Mouse (Mus musculus): ENCODE data around the gene Astl. TPM values are rescaled to one million over a fixed set of nuclear protein-coding genes. Genes with fewer than 3 reads are reported as not detected.

The Astl gene
- total and polyA plus RNA-seq, 3 experiments, result not detected

DNA sequence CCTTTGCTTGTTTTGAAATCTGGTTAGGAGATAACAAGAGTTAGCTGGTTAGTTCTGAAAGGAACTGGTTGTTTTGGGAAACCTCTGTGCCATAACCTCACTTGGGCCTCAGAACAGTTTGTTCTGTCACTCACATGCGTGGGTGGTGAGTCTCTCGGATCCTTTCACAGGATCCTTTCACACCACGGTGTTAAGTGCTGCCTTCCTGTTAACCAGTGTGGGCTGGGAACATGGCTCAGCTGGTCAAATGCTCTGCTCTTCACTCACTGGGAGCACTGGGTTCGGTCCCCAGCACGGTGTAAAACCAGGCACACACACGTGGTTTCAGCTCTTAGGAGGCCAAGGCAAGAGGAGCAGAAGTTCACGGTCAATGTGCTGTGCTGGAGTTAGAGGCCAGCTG lies 14.0 kb upstream of the Astl start:
- Histone ChIP-seq H3K9me3 (replicated peaks; ENCODE audit: insufficient read depth, low read length) (no peaks in the 10 kb centered on the region), H3K9ac (ENCODE audit: control insufficient read depth, low read depth, low read length, poor library complexity, severe bottlenecking) (no peak overlapping the region), H3K27ac (ENCODE audit: control insufficient read depth, low read depth, low read length) (no peak overlapping the region), H3K4me1 (ENCODE audit: control insufficient read depth in 1 of 2, insufficient read depth in 2 of 2, low read length in 2 of 2) (peaks cover 5 to 18% of the 10 kb centered on the region in 2 experiments; a peak in 3 of 4 replicates), H3K79me2 (ENCODE audit: control insufficient read depth, insufficient read depth, low read length, poor library complexity) (no peaks in the 10 kb centered on the region), H3K27me3 (ENCODE audit: control insufficient read depth in 1 of 2, insufficient read depth in 2 of 2, low read length in 2 of 2) (no peaks in the 10 kb centered on the region), H3K36me3 (ENCODE audit: control insufficient read depth in 1 of 2, insufficient read depth in 2 of 2, low read length in 2 of 2) (no peaks in the 10 kb centered on the region), H3K4me3 (ENCODE audit: control insufficient read depth in 1 of 2, insufficient read depth in 1 of 2, low read depth in 2 of 2, low read length in 2 of 2) (no peak overlapping the region)
- DNase-seq (ENCODE audit: low read depth, low spot score), result no peak
- TF ChIP-seq MYC (IDR thresholded peaks at IDR 0.05; ENCODE audit: low read depth, low read length) (no peak), POLR2AphosphoS5 (IDR thresholded peaks at IDR 0.05; ENCODE audit: borderline replicate concordance, low read depth, low read length) (no peak), CHD2 (IDR thresholded peaks at IDR 0.05; ENCODE audit: low read length) (no peak), MAX (IDR thresholded peaks at IDR 0.05; ENCODE audit: low read length) (no peak), HCFC1 (IDR thresholded peaks at IDR 0.05; ENCODE audit: low read depth, low read length) (no peak), RCOR1 (IDR thresholded peaks at IDR 0.05; ENCODE audit: low read depth, low read length) (no peak), SIN3A (IDR thresholded peaks at IDR 0.05; ENCODE audit: low read length) (no peak), E2F4 (IDR thresholded peaks at IDR 0.05; ENCODE audit: borderline replicate concordance, low read depth, low read length) (no peak), TCF12 (IDR thresholded peaks at IDR 0.05; ENCODE audit: low read depth, low read length) (no peak), ZKSCAN1 (IDR thresholded peaks at IDR 0.05; ENCODE audit: low read depth, low read length) (no peak), JUND (IDR thresholded peaks at IDR 0.05; ENCODE audit: low read depth, low read length) (no peak), ZMIZ1 (IDR thresholded peaks at IDR 0.05; ENCODE audit: low read depth, low read length) (no peak), CHD1 (IDR thresholded peaks at IDR 0.05; ENCODE audit: low read depth, low read length) (no peak)

DNA sequence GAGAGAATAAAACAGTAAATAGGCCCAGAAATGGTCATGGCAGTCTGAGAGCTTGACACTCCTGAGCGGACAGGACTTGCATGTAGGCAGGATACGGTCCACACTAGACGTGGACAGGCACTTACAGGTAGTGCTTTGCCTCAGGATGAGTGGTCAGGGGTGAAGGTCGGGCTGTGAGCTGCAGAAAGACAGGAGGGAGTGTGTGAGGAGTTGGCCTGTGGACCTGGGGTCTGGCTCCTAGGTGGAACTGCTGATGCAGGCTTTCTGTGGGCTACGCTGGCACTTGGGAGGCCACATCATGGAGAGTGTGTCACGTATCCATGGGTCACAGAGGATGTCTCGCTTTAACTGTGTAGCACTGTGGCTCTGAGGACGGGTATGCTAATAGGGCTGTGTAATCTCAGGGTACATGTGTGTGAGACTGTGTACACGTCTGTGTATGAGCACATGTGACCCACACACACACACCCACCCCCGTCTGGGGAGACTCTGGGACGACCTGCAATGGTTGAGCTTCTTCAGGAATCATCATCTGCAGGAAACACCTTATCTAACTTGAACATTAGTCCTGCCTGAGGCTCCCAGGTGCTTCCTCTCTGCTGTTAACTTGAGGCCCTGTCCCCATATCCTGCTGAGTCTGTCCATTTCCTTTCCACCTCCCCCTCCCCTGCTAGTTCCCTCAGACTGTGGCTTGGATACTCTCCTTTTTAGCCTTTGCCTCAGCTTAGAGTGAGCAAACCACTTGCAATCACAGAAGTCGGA lies 10.2 kb upstream of the Astl start:
- Histone ChIP-seq H3K4me3 (ENCODE audit: control insufficient read depth in 1 of 2, insufficient read depth in 1 of 2, low read depth in 2 of 2, low read length in 2 of 2) (no peak overlapping the region), H3K27ac (ENCODE audit: control insufficient read depth, low read depth, low read length) (no peak overlapping the region), H3K9ac (ENCODE audit: control insufficient read depth, low read depth, low read length, poor library complexity, severe bottlenecking) (no peak overlapping the region), H3K4me1 (ENCODE audit: control insufficient read depth in 1 of 2, insufficient read depth in 2 of 2, low read length in 2 of 2) (peaks cover 5 to 18% of the 10 kb centered on the region in 2 experiments; a peak in 3 of 4 replicates), H3K27me3 (ENCODE audit: control insufficient read depth in 1 of 2, insufficient read depth in 2 of 2, low read length in 2 of 2) (no peaks in the 10 kb centered on the region), H3K9me3 (replicated peaks; ENCODE audit: insufficient read depth, low read length) (no peaks in the 10 kb centered on the region), H3K79me2 (ENCODE audit: control insufficient read depth, insufficient read depth, low read length, poor library complexity) (no peaks in the 10 kb centered on the region), H3K36me3 (ENCODE audit: control insufficient read depth in 1 of 2, insufficient read depth in 2 of 2, low read length in 2 of 2) (no peaks in the 10 kb centered on the region)
- peak; percentile 71 for DNase-seq (ENCODE audit: low read depth, low spot score)
- no peak for TF ChIP-seq RAD21 (IDR thresholded peaks at IDR 0.05; ENCODE audit: low read depth, low read length)
- TF ChIP-seq TBP (IDR thresholded peaks at IDR 0.05; ENCODE audit: low read depth, low read length), result no peak
- no peak for TF ChIP-seq MEF2A (IDR thresholded peaks at IDR 0.05; ENCODE audit: extremely low read depth, insufficient replicate concordance, low read depth, low read length, poor library complexity, severe bottlenecking)
- no peak for TF ChIP-seq SMC3 (IDR thresholded peaks at IDR 0.05; ENCODE audit: low read depth, low read length)
- TF ChIP-seq GATA1 (IDR thresholded peaks at IDR 0.05; ENCODE audit: low read depth, low read length), result peak; percentile 51; the same call in 1 of the 2 replicates
- TF ChIP-seq ZMIZ1 (IDR thresholded peaks at IDR 0.05; ENCODE audit: low read depth, low read length), result no peak
- TF ChIP-seq ETS1 (IDR thresholded peaks at IDR 0.05; ENCODE audit: low read depth, low read length), result peak; percentile 83
- TF ChIP-seq MAX (IDR thresholded peaks at IDR 0.05; ENCODE audit: low read length), result no peak
- TF ChIP-seq USF1 (IDR thresholded peaks at IDR 0.05; ENCODE audit: low read depth, low read length), result no peak
- TF ChIP-seq RCOR1 (IDR thresholded peaks at IDR 0.05; ENCODE audit: low read depth, low read length), result peak; percentile 45; the same call in 1 of the 2 replicates
- peak; percentile 82 for TF ChIP-seq TAL1 (IDR thresholded peaks at IDR 0.05; ENCODE audit: low read length)
- TF ChIP-seq CTCF (IDR thresholded peaks at IDR 0.05 in 2 of 3, conservative IDR thresholded peaks at IDR 0.05 in 1 of 3; ENCODE audit: control insufficient read depth in 1 of 3, insufficient read depth in 1 of 3, low read depth in 2 of 3, low read length in 3 of 3, poor library complexity in 1 of 3, severe bottlenecking in 1 of 3), result no peak
- no peak for TF ChIP-seq ZC3H11A (IDR thresholded peaks at IDR 0.05; ENCODE audit: low read depth, low read length)
- no peak for TF ChIP-seq POLR2A (IDR thresholded peaks at IDR 0.05; ENCODE audit: control insufficient read depth in 1 of 2, insufficient read depth in 1 of 2, low read depth in 1 of 2, low read length in 2 of 2, poor library complexity in 1 of 2)
- TF ChIP-seq GABPA (IDR thresholded peaks at IDR 0.05; ENCODE audit: low read depth, low read length), result no peak
- no peak for TF ChIP-seq MXI1 (IDR thresholded peaks at IDR 0.05; ENCODE audit: low read depth, low read length)
- no peak for TF ChIP-seq MAZ (IDR thresholded peaks at IDR 0.05; ENCODE audit: low read depth, low read length)
- TF ChIP-seq KAT2A (conservative IDR thresholded peaks at IDR 0.05; ENCODE audit: low read depth, low read length), result no peak
- TF ChIP-seq ELF1 (IDR thresholded peaks at IDR 0.05; ENCODE audit: low read depth, low read length), result no peak
- TF ChIP-seq POLR2AphosphoS2 (IDR thresholded peaks at IDR 0.05; ENCODE audit: low read length), result no peak
- TF ChIP-seq JUND (IDR thresholded peaks at IDR 0.05; ENCODE audit: low read depth, low read length), result no peak
- no peak for TF ChIP-seq MAFK (IDR thresholded peaks at IDR 0.05; ENCODE audit: borderline replicate concordance, low read depth, low read length)
